Comparison of ENCODE assay signal across 8 mouse cellular contexts in genomic region chr8:111853861-111854501, GRCm38 (mm10). TPM values are rescaled to one million over a fixed set of nuclear protein-coding genes. Genes with fewer than 3 reads are reported as not detected.
DNase-seq lines count a peak whose midpoint lies in the region; ATAC-seq lines count a peak whose summit lies in the region.

Cfdp1 (minus strand) TSS chr8:111854291.

- H3K27me3 ChIP-seq in hindbrain, embryonic 14.5 days (ENCODE audit: control insufficient read depth, insufficient read depth, low read length), result no peaks in the 10 kb centered on the region

- peak; percentile 98 for DNase-seq in R1 (ENCODE audit: low read depth, low spot score)
- peak; percentile 94 to 96 for DNase-seq in cerebellum, postnatal 25 days
- DNase-seq in frontal cortex, postnatal 25 days (ENCODE audit: low spot score in 2 of 2), result peak; percentile 83 to 90
- DNase-seq in hindbrain, embryonic 14.5 days (ENCODE audit: low spot score), result peak; percentile 97
- peak; percentile 94 to 96 for DNase-seq in layer of hippocampus, postnatal 36 days
- peak; percentile 99 for DNase-seq in lung, postnatal 36 days
- peak; percentile 98 for DNase-seq in retina, postnatal 1 day
- peak; percentile 94 to 95 for DNase-seq in urinary bladder, adult 18-20 months (ENCODE audit: low spot score in 2 of 2)

- H3K27ac ChIP-seq in hindbrain, embryonic 14.5 days, result no peak within 1 kb of the TSS

- H3K36me3 ChIP-seq in hindbrain, embryonic 14.5 days (replicated peaks; ENCODE audit: control insufficient read depth, insufficient read depth), result no peaks in the 10 kb centered on the region

- H3K4me1 ChIP-seq in hindbrain, embryonic 14.5 days (replicated peaks; ENCODE audit: control insufficient read depth, insufficient read depth, low read length), result peaks cover 8% of the 10 kb centered on the region

- H3K9me3 ChIP-seq in hindbrain, embryonic 14.5 days (ENCODE audit: control insufficient read depth, low read length), result no peaks in the 10 kb centered on the region

- peak within 1 kb of the TSS; percentile 88 for H3K4me2 ChIP-seq in hindbrain, embryonic 14.5 days (replicated peaks)

- peak within 1 kb of the TSS; percentile 88 for H3K9ac ChIP-seq in hindbrain, embryonic 14.5 days

- ATAC-seq in hindbrain, embryonic 14.5 days (ENCODE audit: low FRiP score), result peak; percentile 100

- peak within 1 kb of the TSS; percentile 78 for H3K4me3 ChIP-seq in hindbrain, embryonic 14.5 days (replicated peaks; ENCODE audit: low read length)

- WGBS in hindbrain, embryonic 14.5 days, result under 1% methylated on average over 53 of the region's 53 CpGs

RNA-seq across cellular contexts. Expression of gene Cfdp1, which starts in this region (rescaled TPM):
- 155 and 172 TPM in 2 replicates for polyA plus RNA-seq in hindbrain, embryonic 14.5 days (2014; fragmentation: Nextera tagmentation; extraction: Ambion mirVana)
- total RNA-seq in layer of hippocampus, postnatal 36 days (2021), result 10 to 100 TPM; 73.3 to 81.2 TPM
